Mouse (Mus musculus): ENCODE data around the gene Klhl7. TPM values are rescaled to one million over a fixed set of nuclear protein-coding genes. Genes with fewer than 3 reads are reported as not detected.
"Not testable (repeated sequence)": the region's sequence is repeated elsewhere in the genome, so short reads cannot be mapped to it uniquely, and the experiment has no call there.

Gene Klhl7
- polyA plus RNA-seq, 1 experiment from 2014 or later, result 53.8 TPM

DNA sequence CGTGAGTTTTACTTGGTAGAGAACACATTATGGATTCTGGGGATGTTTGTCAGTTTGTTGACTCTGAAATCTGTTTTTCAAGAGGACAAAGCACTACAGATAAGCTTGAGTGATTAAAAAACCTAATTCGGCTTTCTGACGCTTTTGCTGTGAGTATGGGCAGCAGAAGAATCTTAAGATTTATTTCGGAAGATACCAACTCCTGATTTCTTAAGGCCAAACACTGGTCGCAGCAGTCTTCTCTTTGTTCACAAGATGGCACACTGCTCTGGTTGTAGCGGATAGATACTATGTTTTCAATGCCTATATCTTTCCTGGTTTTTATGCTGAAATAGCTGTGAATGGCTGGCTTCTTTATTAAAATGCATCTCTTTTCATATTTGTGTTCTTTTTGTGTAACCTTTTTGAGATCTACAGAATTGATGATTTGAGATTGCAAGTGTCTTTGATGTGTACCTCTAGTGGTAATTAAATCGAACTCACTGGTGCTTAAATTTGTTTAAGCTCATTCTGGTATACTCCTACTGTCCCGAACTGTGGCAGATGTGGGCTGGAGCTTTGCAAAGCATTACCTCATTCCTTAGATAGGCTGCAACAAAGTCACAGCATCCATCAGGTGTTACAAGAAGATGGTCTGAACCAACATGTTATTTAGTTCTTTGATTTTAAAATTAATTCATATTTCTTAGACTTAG is 1.2 kb downstream of the Klhl7 start:
- H3K9ac ChIP-seq, result peak overlapping the region; percentile 75
- H3K36me3 ChIP-seq, result no peaks in the 10 kb centered on the region
- H3K4me1 ChIP-seq, result no peaks in the 10 kb centered on the region
- H3K9me3 ChIP-seq, result no peaks in the 10 kb centered on the region
- peak overlapping the region; percentile 77 for H3K4me3 ChIP-seq
- H3K4me2 ChIP-seq, result peak overlapping the region; percentile 45
- H3K27me3 ChIP-seq, result no peaks in the 10 kb centered on the region
- 9% methylated on average over 8 of the region's 8 CpGs for WGBS
- ATAC-seq (ENCODE audit: insufficient number of reproducible peaks, low FRiP score, low TSS enrichment, low read depth), result no peak
- H3K27ac ChIP-seq, result no peak overlapping the region; the same call in 1 of the 2 replicates

DNA sequence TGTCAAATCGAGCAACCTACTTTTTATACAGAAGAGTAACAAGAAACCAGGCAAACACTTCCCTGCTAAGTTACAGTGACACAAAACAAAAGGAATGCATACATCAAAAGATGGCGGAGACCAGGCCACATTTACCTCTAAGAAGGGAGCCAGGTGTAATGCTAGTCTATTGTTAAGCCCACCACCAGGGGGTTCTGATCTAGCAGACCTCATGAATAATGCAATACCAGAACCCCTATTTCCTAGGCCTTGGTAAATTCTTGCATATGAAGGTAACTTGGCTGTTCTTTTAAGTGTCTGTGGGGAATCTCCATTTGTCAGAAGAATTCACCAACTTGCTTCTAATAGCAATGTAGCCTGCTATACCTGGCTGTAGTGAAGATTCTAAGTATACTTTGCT is 2.8 kb downstream of the Klhl7 start:
- not testable (repeated sequence) for H3K36me3 ChIP-seq; H3K27me3 ChIP-seq; H3K9me3 ChIP-seq; H3K4me1 ChIP-seq; H3K4me2 ChIP-seq; H3K27ac ChIP-seq; ATAC-seq (ENCODE audit: insufficient number of reproducible peaks, low FRiP score, low TSS enrichment, low read depth); H3K4me3 ChIP-seq; H3K9ac ChIP-seq
- WGBS, result 60% methylated on average over 2 of the region's 2 CpGs

DNA sequence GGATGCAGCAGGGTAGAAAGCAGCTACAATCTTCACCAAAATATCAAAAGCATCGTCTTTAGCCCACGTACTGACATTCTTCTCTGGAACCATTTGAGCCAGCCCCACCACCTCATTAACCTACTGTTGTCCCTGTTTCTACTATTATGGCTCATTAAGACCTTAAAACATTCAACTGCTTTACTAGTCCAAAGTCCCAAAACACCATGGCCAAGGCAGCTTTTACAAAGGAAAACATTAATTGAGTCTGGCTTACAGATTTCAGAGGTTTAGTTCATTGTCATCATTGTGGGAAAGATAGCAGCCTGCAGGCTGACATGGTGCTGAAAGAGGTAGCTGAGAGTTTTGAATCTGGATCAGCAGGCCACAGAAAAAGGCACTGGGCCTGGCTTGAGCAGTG is 3.4 kb downstream of the Klhl7 start:
- no peak overlapping the region for H3K4me2 ChIP-seq
- H3K9me3 ChIP-seq, result no peaks in the 10 kb centered on the region
- H3K36me3 ChIP-seq, result no peaks in the 10 kb centered on the region; the same call in 1 of the 2 replicates
- no peaks in the 10 kb centered on the region for H3K4me1 ChIP-seq
- ATAC-seq (ENCODE audit: insufficient number of reproducible peaks, low FRiP score, low TSS enrichment, low read depth), result no peak
- H3K27me3 ChIP-seq, result no peaks in the 10 kb centered on the region
- 71% methylated on average over 2 of the region's 2 CpGs for WGBS
- no peak overlapping the region for H3K9ac ChIP-seq
- H3K27ac ChIP-seq, result no peak overlapping the region
- H3K4me3 ChIP-seq, result no peak overlapping the region

DNA sequence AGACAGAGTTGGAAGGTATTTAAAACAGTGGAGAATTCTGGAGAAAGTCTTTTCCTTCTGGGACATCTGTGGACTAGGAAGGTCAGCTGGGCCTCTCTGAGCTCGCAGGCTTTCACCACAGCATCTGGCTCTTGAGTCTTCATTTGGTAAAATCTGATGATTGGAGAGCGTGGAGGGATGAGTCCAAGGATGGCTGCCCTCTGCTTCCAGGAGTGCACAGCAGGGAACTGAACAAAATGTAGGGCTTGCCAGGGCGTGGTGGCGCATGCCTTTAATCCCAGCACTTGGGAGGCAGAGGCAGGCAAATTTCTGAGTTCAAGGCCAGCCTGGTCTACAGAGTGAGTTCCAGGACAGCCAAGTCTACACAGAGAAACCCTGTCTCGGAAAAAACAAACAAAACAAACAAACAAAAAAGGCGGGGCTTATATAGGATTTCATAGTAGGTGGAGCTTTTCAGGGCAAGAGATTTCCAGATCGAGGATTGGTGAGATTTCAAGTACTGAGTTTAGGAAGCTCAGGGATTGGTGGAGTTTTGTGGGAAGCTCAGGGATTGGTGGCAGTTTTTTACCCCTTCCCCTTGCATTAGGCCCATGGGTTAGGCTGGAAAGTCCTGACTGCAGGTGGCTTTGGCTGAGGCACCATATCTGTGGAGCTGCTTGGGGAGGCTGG is 6.8 kb downstream of the Klhl7 start:
- no peak for ATAC-seq (ENCODE audit: insufficient number of reproducible peaks, low FRiP score, low TSS enrichment, low read depth)

DNA sequence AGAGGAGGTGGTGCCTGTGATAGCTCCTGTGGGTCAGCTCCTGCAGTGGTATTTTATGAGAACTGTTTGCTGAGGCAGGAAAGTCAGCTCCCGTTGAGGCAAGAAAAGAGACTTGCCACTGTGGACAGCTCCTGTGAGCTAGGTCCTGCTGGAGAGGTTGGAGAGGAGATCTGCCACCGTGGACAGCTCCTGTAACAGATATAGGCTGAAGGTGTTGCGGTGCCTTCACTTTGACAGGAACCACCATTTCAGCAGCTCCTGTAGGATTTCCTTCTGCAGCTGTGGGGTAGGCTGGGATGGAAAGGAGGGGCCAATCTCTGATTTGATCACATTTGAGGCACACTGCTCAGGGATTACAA is 7.3 kb downstream of the Klhl7 start:
- H3K4me1 ChIP-seq, result no peaks in the 10 kb centered on the region
- H3K4me3 ChIP-seq, result no peak overlapping the region
- H3K27ac ChIP-seq, result no peak overlapping the region
- H3K9ac ChIP-seq, result no peak overlapping the region
- peaks cover 6% of the 10 kb centered on the region; the same call in 1 of the 2 replicates for H3K36me3 ChIP-seq
- WGBS, result 74% methylated on average over 3 of the region's 3 CpGs
- no peaks in the 10 kb centered on the region for H3K27me3 ChIP-seq
- H3K9me3 ChIP-seq, result no peaks in the 10 kb centered on the region
- no peak overlapping the region for H3K4me2 ChIP-seq
- ATAC-seq (ENCODE audit: insufficient number of reproducible peaks, low FRiP score, low TSS enrichment, low read depth), result no peak

More for the DNA sequence above, 6.8 kb downstream of the Klhl7 start:
- Histone ChIP-seq H3K4me3 (no peak overlapping the region), H3K27ac (no peak overlapping the region), H3K9me3 (no peaks in the 10 kb centered on the region), H3K4me1 (no peaks in the 10 kb centered on the region), H3K36me3 (peaks cover 6% of the 10 kb centered on the region; the same call in 1 of the 2 replicates), H3K9ac (no peak overlapping the region), H3K27me3 (no peaks in the 10 kb centered on the region), H3K4me2 (no peak overlapping the region)
- WGBS, result 91% methylated on average over 7 of the region's 7 CpGs

DNA sequence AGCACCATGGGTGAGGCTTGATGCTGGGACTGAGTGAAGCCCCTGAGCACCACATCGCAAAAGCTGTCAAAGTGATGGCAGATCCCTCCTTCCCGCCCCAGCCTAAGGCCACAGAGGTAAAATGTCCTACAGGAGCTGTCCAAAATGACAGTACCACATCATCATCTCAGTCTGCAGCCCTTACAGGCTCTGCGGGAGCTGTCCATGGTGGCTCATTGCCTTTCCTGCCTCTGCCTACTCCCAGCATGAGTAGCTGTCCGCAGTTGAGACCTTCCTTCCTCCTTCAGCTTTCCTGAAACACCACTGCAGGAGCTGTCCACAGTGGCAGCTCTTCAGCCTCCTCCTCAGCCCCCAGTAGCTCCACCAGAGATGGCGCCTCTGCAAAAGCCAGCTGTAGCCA is 9.7 kb downstream of the Klhl7 start:
- no peaks in the 10 kb centered on the region for H3K27me3 ChIP-seq
- no peaks in the 10 kb centered on the region for H3K4me1 ChIP-seq
- H3K9me3 ChIP-seq, result no peaks in the 10 kb centered on the region
- H3K4me2 ChIP-seq, result no peak overlapping the region
- H3K27ac ChIP-seq, result no peak overlapping the region
- H3K4me3 ChIP-seq, result no peak overlapping the region
- peaks cover 6% of the 10 kb centered on the region; the same call in 1 of the 2 replicates for H3K36me3 ChIP-seq
- ATAC-seq (ENCODE audit: insufficient number of reproducible peaks, low FRiP score, low TSS enrichment, low read depth), result no peak
- WGBS, result 76% methylated on average over 5 of the region's 5 CpGs
- H3K9ac ChIP-seq, result no peak overlapping the region

DNA sequence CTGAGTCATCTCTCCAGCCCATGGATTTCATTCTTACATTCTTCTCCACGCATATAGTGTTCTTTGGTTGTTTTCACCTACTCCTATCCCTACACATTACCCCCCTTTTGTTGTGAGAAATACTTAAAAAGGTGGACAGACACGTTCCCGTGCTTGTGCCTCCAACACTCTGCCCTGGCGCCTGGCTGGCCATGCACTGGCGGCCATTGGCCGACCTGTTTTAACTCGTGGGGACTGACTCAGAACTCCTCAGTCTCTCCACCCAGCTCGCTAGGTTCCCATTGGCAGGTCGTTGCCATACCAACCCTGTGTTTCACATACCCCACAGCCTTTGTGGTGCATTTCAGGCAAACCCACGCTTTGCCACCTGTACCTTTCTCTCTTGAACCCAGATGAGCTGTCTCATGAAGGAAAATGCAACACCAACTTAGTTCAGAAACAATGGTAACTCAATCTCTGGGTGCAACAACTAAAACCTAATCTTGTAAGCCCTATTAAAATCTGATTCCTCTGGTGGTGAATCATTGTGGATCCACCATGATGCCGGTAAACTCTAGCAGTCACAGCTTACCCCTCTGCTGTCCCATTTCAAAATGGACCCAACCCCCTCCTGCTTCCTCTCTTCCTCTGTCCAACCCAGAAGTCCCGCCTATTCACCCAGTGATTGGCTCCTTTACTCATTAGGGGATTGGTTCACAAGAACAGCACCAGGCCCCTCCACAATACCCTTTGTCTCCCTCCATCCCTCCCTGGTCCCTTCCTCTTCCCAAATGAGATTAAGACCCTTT is 11.9 kb downstream of the Klhl7 start:
- no peak overlapping the region for H3K27ac ChIP-seq
- no peaks in the 10 kb centered on the region for H3K9me3 ChIP-seq
- H3K36me3 ChIP-seq, result peaks cover 6% of the 10 kb centered on the region; the same call in 1 of the 2 replicates
- no peak overlapping the region for H3K4me3 ChIP-seq
- 86% methylated on average over 12 of the region's 12 CpGs for WGBS
- H3K4me1 ChIP-seq, result no peaks in the 10 kb centered on the region
- no peak overlapping the region for H3K9ac ChIP-seq
- H3K4me2 ChIP-seq, result no peak overlapping the region
- no peaks in the 10 kb centered on the region for H3K27me3 ChIP-seq
- ATAC-seq (ENCODE audit: insufficient number of reproducible peaks, low FRiP score, low TSS enrichment, low read depth), result no peak

DNA sequence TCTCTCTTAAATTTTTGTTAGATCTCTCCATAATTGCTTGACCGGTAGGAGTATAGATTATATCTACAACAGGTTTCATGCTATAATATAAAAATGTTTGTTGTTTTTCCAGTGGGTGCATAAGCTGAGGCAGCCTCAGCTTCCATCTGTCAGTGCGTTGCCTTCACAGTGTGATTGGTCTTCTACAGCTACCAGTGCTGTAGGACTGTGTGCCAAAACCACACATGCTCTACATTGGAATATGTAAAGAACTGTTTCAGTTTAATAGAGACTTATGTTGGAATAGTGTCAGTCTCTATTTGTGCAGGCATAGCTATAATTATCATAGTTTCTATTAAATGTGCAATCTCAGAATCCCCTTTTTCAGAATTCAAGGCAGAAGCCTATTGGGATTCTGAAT is 21.8 kb downstream of the Klhl7 start:
- no peak overlapping the region for H3K27ac ChIP-seq
- no peak for ATAC-seq (ENCODE audit: insufficient number of reproducible peaks, low FRiP score, low TSS enrichment, low read depth)
- no peaks in the 10 kb centered on the region for H3K4me1 ChIP-seq
- 93% methylated on average over 2 of the region's 2 CpGs for WGBS
- no peak overlapping the region for H3K9ac ChIP-seq
- no peak overlapping the region for H3K4me3 ChIP-seq
- H3K36me3 ChIP-seq, result peaks cover 5% of the 10 kb centered on the region
- H3K9me3 ChIP-seq, result no peaks in the 10 kb centered on the region
- no peak overlapping the region for H3K4me2 ChIP-seq
- H3K27me3 ChIP-seq, result no peaks in the 10 kb centered on the region

DNA sequence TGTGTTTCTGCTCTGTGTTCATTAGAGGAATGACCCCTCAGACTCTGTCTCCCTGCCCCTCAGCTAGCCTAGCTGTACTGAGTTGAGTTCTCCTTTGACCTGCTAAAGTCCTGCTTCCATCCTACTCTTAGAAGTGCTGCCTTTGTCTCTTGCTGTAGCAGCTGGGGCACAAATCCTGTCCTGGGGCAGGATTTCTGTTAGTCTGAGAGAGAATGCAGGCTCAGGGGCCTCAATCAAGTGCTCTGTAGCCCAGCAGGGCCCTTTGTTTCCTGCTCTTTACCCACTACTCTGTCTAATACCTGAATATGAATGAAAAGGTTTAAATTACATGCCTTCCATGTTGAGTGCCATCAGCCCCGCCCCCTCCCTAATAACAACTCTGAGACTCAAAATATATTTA is 23.8 kb downstream of the Klhl7 start:
- Histone ChIP-seq H3K9me3 (no peaks in the 10 kb centered on the region), H3K9ac (no peak overlapping the region), H3K27ac (no peak overlapping the region), H3K4me3 (no peak overlapping the region), H3K4me1 (no peaks in the 10 kb centered on the region), H3K36me3 (peaks cover 3% of the 10 kb centered on the region; the same call in 1 of the 2 replicates), H3K4me2 (no peak overlapping the region), H3K27me3 (no peaks in the 10 kb centered on the region)
- ATAC-seq (ENCODE audit: insufficient number of reproducible peaks, low FRiP score, low TSS enrichment, low read depth), result no peak
- 61% methylated on average over 1 of the region's 1 CpGs for WGBS

DNA sequence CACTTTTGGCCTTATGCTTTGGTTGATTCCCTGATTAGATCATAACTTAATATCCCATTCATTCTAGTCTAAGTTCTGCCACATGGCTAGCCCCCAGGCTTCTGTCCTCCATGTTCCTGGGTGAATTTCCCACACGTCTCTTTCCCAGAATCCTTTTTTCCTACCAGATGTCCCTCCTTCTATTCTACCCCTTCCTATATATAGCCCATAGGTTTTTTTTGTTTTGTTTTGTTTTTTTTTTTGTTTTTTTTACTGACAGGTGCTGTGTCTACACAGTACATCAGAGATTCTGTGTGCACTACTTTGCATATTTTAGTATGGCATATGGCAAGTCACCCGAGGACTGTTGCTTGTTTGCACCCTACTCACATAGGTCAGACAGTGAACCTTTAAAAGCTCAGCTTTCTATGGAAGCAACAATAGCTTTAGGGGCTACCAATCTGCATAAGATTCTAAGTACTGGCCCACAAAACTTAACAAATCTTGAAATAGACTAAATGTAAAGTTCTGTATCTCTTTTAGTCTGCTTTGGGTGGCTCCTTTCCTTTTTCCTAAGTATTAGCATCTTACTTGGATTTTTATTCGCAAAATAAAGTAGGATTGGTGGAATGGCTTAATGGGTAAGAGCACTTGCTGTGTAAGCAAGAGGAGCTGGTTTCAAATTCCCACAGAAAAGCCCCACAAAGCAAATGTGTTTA is 24.3 kb downstream of the Klhl7 start:
- Histone ChIP-seq H3K4me3 (no peak overlapping the region), H3K4me2 (no peak overlapping the region), H3K9ac (no peak overlapping the region), H3K36me3 (0 out of 2 replicates have a peak, but pooled peaks cover 3% of the 10 kb centered on the region), H3K4me1 (no peaks in the 10 kb centered on the region), H3K27ac (no peak overlapping the region), H3K27me3 (no peaks in the 10 kb centered on the region), H3K9me3 (no peaks in the 10 kb centered on the region)
- no peak for ATAC-seq (ENCODE audit: insufficient number of reproducible peaks, low FRiP score, low TSS enrichment, low read depth)
- WGBS, result 81% methylated on average over 3 of the region's 3 CpGs

DNA sequence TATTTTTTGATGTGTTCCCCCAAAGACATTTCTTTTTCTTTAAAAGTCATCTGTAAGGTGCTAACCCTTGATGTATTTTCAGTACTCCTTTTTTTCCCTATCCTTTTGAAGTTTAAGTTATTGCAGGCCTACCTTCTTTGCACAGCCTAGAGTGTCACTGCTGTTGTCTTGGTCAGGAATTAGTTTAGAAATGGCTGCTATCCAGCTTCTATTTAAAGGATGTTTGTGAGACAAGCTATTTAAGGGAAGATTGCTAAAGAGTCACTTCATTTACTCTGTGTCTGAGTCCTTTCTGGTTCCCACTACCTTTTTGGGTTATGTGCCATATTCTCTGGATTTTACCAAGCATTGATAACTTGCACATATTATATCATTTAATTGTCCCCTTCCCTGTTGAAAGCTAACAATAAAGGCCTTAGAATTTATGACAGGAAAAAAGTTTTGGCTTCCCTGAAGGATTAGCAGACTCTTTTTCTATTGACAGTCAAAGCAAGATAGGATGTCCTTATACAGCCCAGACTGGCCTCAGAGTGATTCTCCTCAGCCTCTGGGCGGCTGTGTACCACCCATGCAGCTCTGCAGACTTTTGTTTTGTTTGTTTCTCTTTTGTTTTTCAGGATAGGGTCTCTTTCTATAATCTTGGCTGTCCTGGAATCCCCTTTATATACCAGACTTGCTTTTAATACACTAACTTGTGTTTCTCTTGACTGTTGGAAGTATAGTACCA is 25.7 kb downstream of the Klhl7 start:
- Histone ChIP-seq H3K9ac (no peak overlapping the region), H3K9me3 (no peaks in the 10 kb centered on the region), H3K4me1 (no peaks in the 10 kb centered on the region), H3K36me3 (peaks cover 3% of the 10 kb centered on the region; the same call in 1 of the 2 replicates), H3K27me3 (no peaks in the 10 kb centered on the region), H3K4me3 (no peak overlapping the region), H3K27ac (no peak overlapping the region), H3K4me2 (no peak overlapping the region)
- no peak for ATAC-seq (ENCODE audit: insufficient number of reproducible peaks, low FRiP score, low TSS enrichment, low read depth)
- 82% methylated on average over 1 of the region's 1 CpGs for WGBS

All from limb, embryonic 15.5 days (tissue).